Mouse (Mus musculus) left cerebral cortex, adult 18-20 months (tissue): ENCODE measurements around the gene Pex11b. TPM values are rescaled to one million over a fixed set of nuclear protein-coding genes. Genes with fewer than 3 reads are reported as not detected.
"Not testable (repeated sequence)": the region's sequence is repeated elsewhere in the genome, so short reads cannot be mapped to it uniquely, and the experiment has no call there.

Experiments
- DNase-seq, 2 experiments: peaks; one replicate each; pipeline ENCODE4 v3.0.0; 2021 to 2022; ENCODE audit warnings: low spot score in 2 of 2, mixed read lengths in 1 of 2
- total RNA-seq, 2 experiments: library from RNA; stranded (reverse); gene quantifications; 2 replicates each; pipeline ENCODE4 v1.2.3; 2021

The Pex11b gene
- total RNA-seq, 2 experiments from 2014 or later, result 59.1 to 65.7 TPM

GRCm38 (mm10) chr3:96673514-96673913 lies 38.3 kb downstream of the Pex11b start:
- no peak for DNase-seq

GRCm38 (mm10) chr3:96674442-96674841 lies 39.3 kb downstream of the Pex11b start:
- no peak for DNase-seq

- DNase-seq, result no peak
These were observed 40.0 kb downstream of the Pex11b start for GRCm38 (mm10) chr3:96675171-96675570.

- DNase-seq, result no peak
These were observed 40.5 kb downstream of the Pex11b start for GRCm38 (mm10) chr3:96675690-96676089.

- no peak for DNase-seq
These were observed 43.3 kb downstream of the Pex11b start for GRCm38 (mm10) chr3:96678456-96678855.

- no peak for DNase-seq
These were observed 44.0 kb downstream of the Pex11b start for GRCm38 (mm10) chr3:96679159-96679674.

GRCm38 (mm10) chr3:96680269-96680956 lies 45.2 kb downstream of the Pex11b start:
- DNase-seq, result no peak

- DNase-seq, result no peak
These were observed 48.3 kb downstream of the Pex11b start for GRCm38 (mm10) chr3:96683496-96683895.

GRCm38 (mm10) chr3:96684151-96684821 lies 49.1 kb downstream of the Pex11b start:
- no peak for DNase-seq

- DNase-seq, result no peak
These were observed 49.6 kb downstream of the Pex11b start for GRCm38 (mm10) chr3:96684822-96685156.

- not testable (repeated sequence) for DNase-seq
These were observed 50.9 kb downstream of the Pex11b start for GRCm38 (mm10) chr3:96686057-96686456.

- no peak for DNase-seq
These were observed 53.7 kb downstream of the Pex11b start for GRCm38 (mm10) chr3:96688854-96689253.

GRCm38 (mm10) chr3:96690298-96690697 lies 55.1 kb downstream of the Pex11b start:
- DNase-seq, result no peak

- DNase-seq, result no peak
These were observed 57.3 kb downstream of the Pex11b start for GRCm38 (mm10) chr3:96692506-96692905.

GRCm38 (mm10) chr3:96693579-96693978 lies 58.4 kb downstream of the Pex11b start:
- DNase-seq, result no peak

Other genes with a start within 250 kb of the Pex11b start
- not detected for gene BC107364, start 183.1 kb upstream of the Pex11b start, total RNA-seq
- gene Hfe2, start 110.2 kb upstream of the Pex11b start, total RNA-seq, result 1 to 10 TPM; 1.3 to 1.5 TPM
- gene Txnip, start 77.4 kb upstream of the Pex11b start, total RNA-seq, result 10 to 100 TPM; 19.4 to 25.9 TPM
- not detected for gene Gm16253, start 58.4 kb upstream of the Pex11b start, total RNA-seq
- 10 to 100 TPM; 24.0 to 24.8 TPM for gene Polr3gl, start 41.2 kb upstream of the Pex11b start, total RNA-seq
- 10 to 100 TPM; 67.3 to 77.4 TPM for gene Ankrd34a, start 38.7 kb upstream of the Pex11b start, total RNA-seq
- gene Lix1l, start 34.2 kb upstream of the Pex11b start, total RNA-seq, result 10 to 100 TPM; 20.8 to 21.5 TPM
- 10 to 100 TPM; 41.5 to 49.6 TPM for gene Rbm8a, start 5.4 kb upstream of the Pex11b start, total RNA-seq
- under 1 TPM; 0.59 to 0.65 TPM for gene Gm42957, start 98 bp downstream of the Pex11b start, total RNA-seq
- 1 to 10 TPM; 2.3 to 2.5 TPM for gene Itga10, start 10.2 kb downstream of the Pex11b start, total RNA-seq
- 1 to 10 TPM; 8.1 to 9.0 TPM for gene Ankrd35, start 34.8 kb downstream of the Pex11b start, total RNA-seq
- 10 to 100 TPM; 34.5 to 34.8 TPM for gene Pias3, start 61.0 kb downstream of the Pex11b start, total RNA-seq
- gene Nudt17, start 73.2 kb downstream of the Pex11b start, total RNA-seq, result 10 to 100 TPM; 12.4 to 14.9 TPM
- 10 to 100 TPM; 21.5 to 24.8 TPM for gene Polr3c, start 92.3 kb downstream of the Pex11b start, total RNA-seq
- 10 to 100 TPM; 61.8 to 65.3 TPM for gene Rnf115, start 92.3 kb downstream of the Pex11b start, total RNA-seq
- under 1 TPM in 1 of 2 experiments, not detected in 1; 0.23 TPM for gene Pdzk1, start 193.9 kb downstream of the Pex11b start, total RNA-seq
- gene Cd160, start 194.0 kb downstream of the Pex11b start, total RNA-seq, result not detected